Mouse (Mus musculus): Measurements from ENCODE around the gene Omp.

DNA sequence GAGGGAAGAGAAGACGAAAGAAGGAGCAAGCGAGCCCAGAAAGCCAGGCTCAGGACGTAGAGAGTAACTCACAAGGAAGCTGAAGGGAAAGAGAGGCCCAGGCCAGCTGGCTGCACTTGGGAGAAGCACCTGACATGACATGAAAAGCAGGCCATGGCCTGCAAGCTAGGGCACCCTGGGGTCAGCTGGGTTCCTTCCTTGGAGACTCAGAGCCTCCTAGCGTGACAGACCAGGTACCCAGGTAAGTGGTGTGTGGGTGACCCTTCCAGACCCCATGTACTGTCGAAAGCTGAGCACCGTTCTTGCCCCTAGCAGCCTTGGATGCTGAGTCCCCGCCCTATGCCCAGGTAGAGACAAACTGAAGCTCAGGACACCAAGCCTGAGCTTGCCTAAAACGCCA is 27.4 kb upstream of the Omp start:
- TF ChIP-seq POLR2A (IDR thresholded peaks at IDR 0.05; ENCODE audit: insufficient read length, low read depth): no peak
- no peak for TF ChIP-seq REST (IDR thresholded peaks at IDR 0.05; ENCODE audit: insufficient read depth, insufficient read length)
- TF ChIP-seq MYOG (IDR thresholded peaks at IDR 0.05; ENCODE audit: control insufficient read depth in 1 of 3, insufficient read depth in 1 of 3, insufficient read length in 2 of 3, low read depth in 2 of 3): no peak
- no peak for TF ChIP-seq USF1 (IDR thresholded peaks at IDR 0.05; ENCODE audit: low read depth)
- TF ChIP-seq MYOD1 (IDR thresholded peaks at IDR 0.05; ENCODE audit: control insufficient read depth in 1 of 3, insufficient read length in 2 of 3, low read depth in 2 of 3): no peak
- TF ChIP-seq TCF12 (IDR thresholded peaks at IDR 0.05; ENCODE audit: insufficient read depth, poor library complexity, severe bottlenecking): no peak
- no peak for TF ChIP-seq MAX (IDR thresholded peaks at IDR 0.05; ENCODE audit: low read depth)
- no peak for TF ChIP-seq POLR2AphosphoS2 (IDR thresholded peaks at IDR 0.05; ENCODE audit: insufficient read length, low read depth)

Data from myocyte (in vitro differentiated cells).